Mouse (Mus musculus) limb, embryonic 14.5 days (tissue): Measurements from ENCODE around the gene Vps52. TPM values are rescaled to one million over a fixed set of nuclear protein-coding genes. Genes with fewer than 3 reads are reported as not detected.

Source experiments
- ATAC-seq: fragments of 200-750 bp; cut with Nextera tagmentation; 2 replicates; pipeline ENCODE4 v1.8.0; 2017; ENCODE audit warnings: low read depth, moderate number of reproducible peaks, moderate TSS enrichment; ENCODE audit not compliant: low FRiP score
- DNase-seq: peaks from one replicate; pipeline ENCODE4 v3.0.0-alpha.2; 2015; ENCODE audit warnings: low spot score
- H3K27ac ChIP-seq: fragments of 300-500 bp; sonication (generic); replicated peaks from 2 replicates; pipeline ENCODE4 v1.5.1; 2014; ENCODE audit warnings: low read depth, mild to moderate bottlenecking, low read length, moderate library complexity, mixed read lengths
- H3K27me3 ChIP-seq: fragments of 300-500 bp; sonication (generic); 2 replicates; pipeline ENCODE4 v1.6.1; 2014; ENCODE audit warnings: low read length, mixed read lengths; ENCODE audit not compliant: control insufficient read depth, insufficient read depth
- H3K36me3 ChIP-seq: fragments of 300-500 bp; sonication (generic); 2 replicates; pipeline ENCODE4 v1.6.1; 2014; ENCODE audit warnings: mild to moderate bottlenecking, low read length, moderate library complexity, mixed read lengths; ENCODE audit not compliant: control insufficient read depth, insufficient read depth
- H3K4me1 ChIP-seq: fragments of 300-500 bp; sonication (generic); 2 replicates; pipeline ENCODE4 v1.6.1; 2014; ENCODE audit warnings: antibody characterized with exemption, low read length, mixed read lengths; ENCODE audit not compliant: control insufficient read depth, insufficient read depth
- H3K4me2 ChIP-seq: fragments of 300-500 bp; sonication (generic); replicated peaks from 2 replicates; pipeline ENCODE4 v1.6.1; 2014; ENCODE audit warnings: low read depth, mild to moderate bottlenecking, low read length, moderate library complexity; ENCODE audit not compliant: severe bottlenecking
- H3K4me3 ChIP-seq: fragments of 300-500 bp; sonication (generic); replicated peaks from 2 replicates; pipeline ENCODE4 v1.5.1; 2014; ENCODE audit warnings: low read length
- H3K9ac ChIP-seq: fragments of 300-500 bp; sonication (generic); 2 replicates; pipeline ENCODE4 v1.6.1; 2014; ENCODE audit warnings: mild to moderate bottlenecking, low read depth, low read length, moderate library complexity; ENCODE audit not compliant: severe bottlenecking
- H3K9me3 ChIP-seq: fragments of 300-500 bp; sonication (generic); 2 replicates; pipeline ENCODE4 v1.6.1; 2016; ENCODE audit warnings: low read length; ENCODE audit not compliant: control insufficient read depth
- POLR2A ChIP-seq: fragments of 200-500 bp; IDR thresholded peaks from 2 replicates; pipeline ENCODE4 v1.8.0; 2012; ENCODE audit warnings: inconsistent platforms, mild to moderate bottlenecking, moderate library complexity, borderline replicate concordance; ENCODE audit not compliant: insufficient read depth, insufficient read length; ENCODE audit errors: extremely low read depth
- WGBS: fragments of 180-500 bp; shearing (Covaris S2); extraction: QIAGEN DNeasy Blood & Tissue Kit; methylation state at CpG from one replicate; pipeline ENCODE4 v1.1.7; 2014; 5-methylcytosine and 5-hydroxymethylcytosine counted together
- polyA plus RNA-seq, 2 experiments: library from polyadenylated mRNA; depleted of rRNA in 1 of 2; stranded (reverse) in 1 of 2; unstranded in 1 of 2; fragments of >200 nt; fragmentation: Nextera tagmentation in 1 of 2; extraction: Ambion mirVana in 1 of 2; gene quantifications; 2 replicates each; pipeline versions ENCODE4 v1.2.1 to v1.2.3; 2012 to 2014

Vps52 gene
- polyA plus RNA-seq, 2 experiments: 38.6 to 48.8 TPM

DNA sequence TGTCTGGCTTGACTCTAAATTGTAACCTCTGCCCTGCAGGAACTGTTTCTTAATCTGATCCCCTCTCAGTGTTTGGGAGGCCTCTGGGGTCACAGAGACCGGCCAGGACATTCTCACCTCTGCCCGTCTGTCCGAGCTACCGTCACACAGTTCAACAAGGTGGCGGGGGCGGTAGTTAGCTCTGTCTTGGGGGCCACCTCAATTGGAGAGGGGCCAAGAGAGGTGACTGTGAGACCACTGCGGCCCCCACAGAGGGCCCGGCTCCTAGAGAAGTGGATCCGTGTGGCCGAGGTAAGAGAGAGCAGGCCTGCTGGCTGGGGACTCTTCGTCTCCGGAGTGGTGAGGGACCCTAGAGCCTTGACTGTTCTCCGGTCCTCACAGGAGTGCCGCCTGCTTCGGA, 22.6 kb upstream of the Vps52 start:
- H3K27me3 ChIP-seq: no peaks in the 10 kb centered on the region
- WGBS: 93% methylated on average over 13 of the region's 15 CpGs
- H3K27ac ChIP-seq: no peak overlapping the region
- H3K9ac ChIP-seq: no peak overlapping the region
- H3K4me3 ChIP-seq: no peak overlapping the region
- TF ChIP-seq POLR2A: no peak
- no peaks in the 10 kb centered on the region for H3K9me3 ChIP-seq
- H3K36me3 ChIP-seq: peaks cover 45% of the 10 kb centered on the region
- ATAC-seq (no peak), DNase-seq (no peak)
- no peak overlapping the region for H3K4me2 ChIP-seq
- peaks cover 14% of the 10 kb centered on the region for H3K4me1 ChIP-seq

DNA sequence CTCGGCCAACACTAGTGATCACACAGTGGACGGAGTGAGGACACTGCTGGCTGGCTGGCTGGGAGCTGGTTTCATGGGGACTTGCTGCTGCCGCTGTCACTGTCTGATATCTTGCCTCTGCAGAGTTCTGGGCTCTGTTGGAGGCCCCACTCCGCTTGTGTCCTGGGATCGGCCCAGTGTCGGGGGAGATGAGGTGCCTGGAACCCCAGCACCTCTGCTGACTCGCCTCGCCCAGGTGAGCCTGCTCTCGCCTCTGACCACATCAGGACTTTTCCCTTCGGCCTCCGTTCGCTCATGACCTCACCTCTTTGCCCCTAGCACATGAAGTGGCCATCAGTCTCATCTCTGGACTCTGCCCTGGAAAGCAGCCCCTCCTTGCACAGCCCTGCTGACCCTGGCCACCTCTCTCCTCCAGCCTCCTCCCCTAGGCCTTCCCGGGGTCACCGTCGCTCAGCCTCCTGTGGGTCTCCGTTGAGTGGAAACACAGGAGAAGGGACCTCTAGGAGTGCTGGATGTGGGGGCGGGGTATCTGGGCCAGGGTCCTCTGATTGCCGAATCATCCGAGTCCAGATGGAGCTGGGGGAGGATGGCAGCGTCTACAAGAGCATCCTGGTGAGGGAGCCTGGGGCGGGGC, 20.1 kb upstream of the Vps52 start:
- WGBS: 91% methylated on average over 19 of the region's 21 CpGs
- TF ChIP-seq POLR2A: no peak
- no peak overlapping the region for H3K4me2 ChIP-seq
- peaks cover 14% of the 10 kb centered on the region for H3K4me1 ChIP-seq
- no peak overlapping the region for H3K27ac ChIP-seq
- ATAC-seq: no peak
- H3K27me3 ChIP-seq: no peaks in the 10 kb centered on the region
- DNase-seq: no peak
- H3K36me3 ChIP-seq: peaks cover 51% of the 10 kb centered on the region
- no peak overlapping the region for H3K9ac ChIP-seq
- H3K9me3 ChIP-seq: no peaks in the 10 kb centered on the region
- H3K4me3 ChIP-seq: no peak overlapping the region

DNA sequence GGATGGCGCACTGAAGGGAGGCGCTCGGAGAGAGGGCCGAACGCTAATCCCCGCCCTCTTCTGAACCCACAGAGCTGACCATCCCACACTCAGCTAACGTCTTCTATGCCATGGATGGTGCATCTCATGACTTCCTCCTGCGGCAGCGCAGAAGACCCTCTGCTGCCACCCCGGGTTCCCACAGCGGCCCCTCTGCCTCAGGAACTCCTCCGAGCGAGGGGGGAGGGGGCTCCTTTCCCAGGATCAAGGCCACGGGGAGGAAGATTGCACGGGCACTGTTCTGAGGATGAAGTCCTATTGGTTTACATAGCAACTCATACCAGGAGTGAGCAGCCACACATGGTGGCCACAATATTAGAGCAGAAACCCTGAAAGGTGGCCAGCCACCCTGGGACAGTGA, 18.6 kb upstream of the Vps52 start:
- Histone ChIP-seq H3K27me3 (no peaks in the 10 kb centered on the region), H3K9me3 (no peaks in the 10 kb centered on the region), H3K4me2 (no peak overlapping the region), H3K4me3 (no peak overlapping the region), H3K36me3 (peaks cover 55% of the 10 kb centered on the region), H3K27ac (no peak overlapping the region), H3K4me1 (peaks cover 13% of the 10 kb centered on the region), H3K9ac (no peak overlapping the region)
- DNase-seq (no peak), ATAC-seq (no peak)
- 84% methylated on average over 15 of the region's 15 CpGs for WGBS
- TF ChIP-seq POLR2A: no peak

DNA sequence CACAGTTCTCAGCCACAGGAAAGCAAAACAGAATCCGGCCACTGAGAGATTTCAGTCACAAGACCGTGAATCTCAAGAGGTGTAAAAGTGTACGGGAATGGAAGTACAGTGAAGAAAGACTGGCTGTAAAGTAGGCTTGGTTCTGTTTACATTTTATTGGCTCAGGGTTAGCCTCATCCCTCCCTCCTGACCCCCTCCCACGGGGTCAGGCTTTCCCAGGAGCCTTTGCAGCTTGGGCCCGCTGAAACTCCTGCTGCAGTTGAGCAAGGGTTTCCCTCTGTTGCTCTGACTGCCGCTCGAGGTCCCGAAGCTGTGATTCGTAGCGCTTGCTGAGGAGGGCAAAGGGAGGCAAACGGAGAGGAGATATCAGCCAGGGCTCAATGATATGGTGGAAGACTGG, 16.8 kb upstream of the Vps52 start:
- Histone ChIP-seq H3K4me2 (0 out of 2 replicates have a peak overlapping the region, but pooled peaks have one; percentile 90), H3K36me3 (peaks cover 50% of the 10 kb centered on the region), H3K4me3 (peak overlapping the region; percentile 79; the same call in 1 of the 2 replicates), H3K27ac (no peak overlapping the region), H3K9me3 (no peaks in the 10 kb centered on the region), H3K27me3 (no peaks in the 10 kb centered on the region), H3K9ac (no peak overlapping the region), H3K4me1 (peaks cover 13% of the 10 kb centered on the region)
- no peak for DNase-seq
- WGBS: 79% methylated on average over 11 of the region's 11 CpGs
- TF ChIP-seq POLR2A: no peak
- no peak for ATAC-seq

DNA sequence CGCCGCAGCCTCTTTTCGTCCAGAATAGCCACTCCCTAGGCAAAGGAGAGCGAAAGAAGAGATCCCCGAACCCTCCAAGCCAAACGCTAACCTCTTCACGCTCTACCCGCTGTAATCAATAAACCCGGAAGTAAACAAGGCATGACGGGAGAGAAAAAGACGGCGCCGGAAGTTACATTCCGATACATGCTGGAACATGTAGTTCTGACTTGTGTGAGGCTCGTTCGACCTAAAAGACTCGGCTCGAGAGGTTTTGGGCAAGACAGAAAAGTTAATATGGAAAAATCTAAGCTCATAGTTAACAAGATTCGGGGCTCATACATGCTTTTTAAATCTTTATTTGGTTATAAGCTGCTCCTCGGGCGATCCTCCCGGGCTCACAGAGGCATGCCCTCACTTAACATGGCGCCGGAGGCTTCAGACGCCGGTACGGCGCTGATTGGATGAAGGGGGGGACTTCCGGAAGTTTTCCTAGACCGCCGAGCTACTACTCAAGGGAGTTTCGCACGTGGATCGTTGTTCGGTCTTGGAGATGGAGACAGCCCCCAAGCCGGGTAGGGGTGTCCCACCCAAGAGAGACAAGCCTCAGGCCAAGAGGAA, 15.3 kb upstream of the Vps52 start, which contains the start of the genes Pfdn6 and Wdr46:
Gene Pfdn6, minus strand, starts transcription at position 138 of the 600 bp plus-strand sequence.
Gene Wdr46, plus strand, starts transcription at position 455 of the 600 bp plus-strand sequence.
- peak; percentile 93 for DNase-seq
- peak within 1 kb of the TSS; percentile 68 for H3K9ac ChIP-seq
- no peak within 1 kb of the TSS for H3K27ac ChIP-seq
- H3K4me2 ChIP-seq: peak within 1 kb of the TSS; percentile 90
- WGBS: under 1% methylated on average over 36 of the region's 36 CpGs
- H3K9me3 ChIP-seq: no peaks in the 10 kb centered on the region
- H3K27me3 ChIP-seq: no peaks in the 10 kb centered on the region
- TF ChIP-seq POLR2A: no peak
- peak; percentile 93 for ATAC-seq
- peaks cover 13% of the 10 kb centered on the region for H3K4me1 ChIP-seq
- H3K36me3 ChIP-seq: peaks cover 61% of the 10 kb centered on the region
- peak within 1 kb of the TSS; percentile 79 for H3K4me3 ChIP-seq
